Mouse (Mus musculus): ENCODE measurements around the gene Ino80d.

The Ino80d gene

GRCm38 (mm10) chr1:62991021-62991420, 123.4 kb downstream of the Ino80d start:
- DNase-seq (ENCODE audit: low read depth, low spot score) = peak; percentile 54

GRCm38 (mm10) chr1:62987561-62987960, 126.9 kb downstream of the Ino80d start:
- DNase-seq (ENCODE audit: low read depth, low spot score) = no peak

- DNase-seq (ENCODE audit: low read depth, low spot score) = peak; percentile 78
These were observed 128.2 kb downstream of the Ino80d start for GRCm38 (mm10) chr1:62986267-62986666.

GRCm38 (mm10) chr1:62984566-62984965, 129.9 kb downstream of the Ino80d start:
- peak; percentile 86 for DNase-seq (ENCODE audit: low read depth, low spot score)

- DNase-seq (ENCODE audit: low read depth, low spot score) = no peak
These were observed 137.7 kb downstream of the Ino80d start for GRCm38 (mm10) chr1:62976742-62977141.

- DNase-seq (ENCODE audit: low read depth, low spot score) = peak; percentile 85
These were observed 147.6 kb downstream of the Ino80d start for GRCm38 (mm10) chr1:62966885-62967284.

GRCm38 (mm10) chr1:62964291-62964690, 150.2 kb downstream of the Ino80d start:
- DNase-seq (ENCODE audit: low read depth, low spot score) = peak; percentile 78

- DNase-seq (ENCODE audit: low read depth, low spot score) = no peak
These were observed 157.4 kb downstream of the Ino80d start for GRCm38 (mm10) chr1:62956942-62957645.

GRCm38 (mm10) chr1:62956526-62956925, 157.9 kb downstream of the Ino80d start:
- DNase-seq (ENCODE audit: low read depth, low spot score) = no peak

GRCm38 (mm10) chr1:62955340-62955739, 159.1 kb downstream of the Ino80d start:
- no peak for DNase-seq (ENCODE audit: low read depth, low spot score)

- DNase-seq (ENCODE audit: low read depth, low spot score) = no peak
These were observed 161.4 kb downstream of the Ino80d start for GRCm38 (mm10) chr1:62953036-62953435.

GRCm38 (mm10) chr1:62952319-62952718, 162.1 kb downstream of the Ino80d start:
- no peak for DNase-seq (ENCODE audit: low read depth, low spot score)

GRCm38 (mm10) chr1:62951067-62951809, 163.2 kb downstream of the Ino80d start:
- no peak for DNase-seq (ENCODE audit: low read depth, low spot score)

GRCm38 (mm10) chr1:62950526-62950925, 163.9 kb downstream of the Ino80d start:
- DNase-seq (ENCODE audit: low read depth, low spot score) = no peak

GRCm38 (mm10) chr1:62947807-62948206, 166.7 kb downstream of the Ino80d start:
- no peak for DNase-seq (ENCODE audit: low read depth, low spot score)

- no peak for DNase-seq (ENCODE audit: low read depth, low spot score)
These were observed 167.5 kb downstream of the Ino80d start for GRCm38 (mm10) chr1:62946987-62947386.

- DNase-seq (ENCODE audit: low read depth, low spot score) = no peak
These were observed 179.6 kb downstream of the Ino80d start for GRCm38 (mm10) chr1:62934752-62935329.

- no peak for DNase-seq (ENCODE audit: low read depth, low spot score)
These were observed 180.4 kb downstream of the Ino80d start for GRCm38 (mm10) chr1:62934100-62934513.

- no peak for DNase-seq (ENCODE audit: low read depth, low spot score)
These were observed 181.0 kb downstream of the Ino80d start for GRCm38 (mm10) chr1:62933288-62934099.

- DNase-seq (ENCODE audit: low read depth, low spot score) = peak; percentile 78
These were observed 185.0 kb downstream of the Ino80d start for GRCm38 (mm10) chr1:62929477-62929876.

GRCm38 (mm10) chr1:62919219-62919618, 195.2 kb downstream of the Ino80d start:
- DNase-seq (ENCODE audit: low read depth, low spot score) = no peak

- DNase-seq (ENCODE audit: low read depth, low spot score) = no peak
These were observed 197.9 kb downstream of the Ino80d start for GRCm38 (mm10) chr1:62916609-62917008.
